Mouse (Mus musculus): Measurements from ENCODE around the gene Fus.

- TF ChIP-seq CTCF (IDR thresholded peaks at IDR 0.05; ENCODE audit: low read depth, low read length), result no peak
- no peak for TF ChIP-seq POLR2A (IDR thresholded peaks at IDR 0.05; ENCODE audit: borderline replicate concordance, low read depth, low read length)
Observed at GRCm38 (mm10) chr7:128016650-128017049, 49.4 kb downstream of the Fus start.
